Mouse (Mus musculus) cerebellum, adult 9-10 months (tissue): ENCODE results near the gene 2210016L21Rik.
"Not testable (repeated sequence)": the region's sequence is repeated elsewhere in the genome, so short reads cannot be mapped to it uniquely, and the experiment has no call there.

Experiments used
- DNase-seq: peaks from one replicate; pipeline ENCODE4 v3.0.0; 2022

Gene 2210016L21Rik

GRCm38 (mm10) chr5:114942074-114942765 lies at the start of gene 2210016L21Rik:
Gene 2210016L21Rik (plus strand): TSS chr5:114942158.
- DNase-seq: peak; percentile 88

- DNase-seq: no peak
These were observed 46.4 kb upstream of the 2210016L21Rik start for GRCm38 (mm10) chr5:114895542-114895941.

GRCm38 (mm10) chr5:114896688-114897373 lies 45.1 kb upstream of the 2210016L21Rik start, which contains the start of gene Oasl2:
Gene Oasl2 (plus strand): TSS chr5:114896936.
- no peak for DNase-seq

- no peak for DNase-seq
These were observed 44.6 kb upstream of the 2210016L21Rik start for GRCm38 (mm10) chr5:114897374-114897793.

- DNase-seq: no peak
These were observed 43.1 kb upstream of the 2210016L21Rik start for GRCm38 (mm10) chr5:114898857-114899256.

GRCm38 (mm10) chr5:114902413-114902812 lies 39.5 kb upstream of the 2210016L21Rik start:
- no peak for DNase-seq

- no peak for DNase-seq
These were observed 33.2 kb upstream of the 2210016L21Rik start for GRCm38 (mm10) chr5:114908598-114909305.

GRCm38 (mm10) chr5:114913686-114914085 lies 28.3 kb upstream of the 2210016L21Rik start:
- no peak for DNase-seq

GRCm38 (mm10) chr5:114914855-114915254 lies 27.1 kb upstream of the 2210016L21Rik start:
- no peak for DNase-seq

GRCm38 (mm10) chr5:114915854-114916253 lies 26.1 kb upstream of the 2210016L21Rik start:
- no peak for DNase-seq

- DNase-seq: no peak
These were observed 25.2 kb upstream of the 2210016L21Rik start for GRCm38 (mm10) chr5:114916777-114917176.

GRCm38 (mm10) chr5:114917357-114917756 lies 24.6 kb upstream of the 2210016L21Rik start:
- not testable (repeated sequence) for DNase-seq

GRCm38 (mm10) chr5:114921551-114922365 lies 20.2 kb upstream of the 2210016L21Rik start:
- no peak for DNase-seq

- no peak for DNase-seq
These were observed 19.6 kb upstream of the 2210016L21Rik start for GRCm38 (mm10) chr5:114922366-114922731.

- no peak for DNase-seq
These were observed 18.9 kb upstream of the 2210016L21Rik start, which contains the start of gene Oasl1 for GRCm38 (mm10) chr5:114922998-114923473. Gene Oasl1 (plus strand): TSS chr5:114923240.

GRCm38 (mm10) chr5:114926153-114926684 lies 15.7 kb upstream of the 2210016L21Rik start:
- no peak for DNase-seq

GRCm38 (mm10) chr5:114926753-114927152 lies 15.2 kb upstream of the 2210016L21Rik start:
- DNase-seq: no peak

- no peak for DNase-seq
These were observed 10.3 kb upstream of the 2210016L21Rik start for GRCm38 (mm10) chr5:114931626-114932025.

GRCm38 (mm10) chr5:114933206-114933605 lies 8.8 kb upstream of the 2210016L21Rik start:
- no peak for DNase-seq

GRCm38 (mm10) chr5:114935838-114936237 lies 6.1 kb upstream of the 2210016L21Rik start:
- DNase-seq: no peak

GRCm38 (mm10) chr5:114941138-114941537 lies 820 bp upstream of the 2210016L21Rik start:
- peak; percentile 18 for DNase-seq

- no peak for DNase-seq
These were observed 790 bp downstream of the 2210016L21Rik start for GRCm38 (mm10) chr5:114942766-114943130.
